Mouse (Mus musculus) hindlimb bud, embryonic 11.5 days (tissue): ENCODE data around the gene B4galt5.

Experiments
- DNase-seq: peaks from one replicate; pipeline ENCODE4 v3.0.0-alpha.2; 2012; ENCODE audit warnings: low read depth, low spot score; ENCODE audit errors: extremely low spot score

The B4galt5 gene

DNA sequence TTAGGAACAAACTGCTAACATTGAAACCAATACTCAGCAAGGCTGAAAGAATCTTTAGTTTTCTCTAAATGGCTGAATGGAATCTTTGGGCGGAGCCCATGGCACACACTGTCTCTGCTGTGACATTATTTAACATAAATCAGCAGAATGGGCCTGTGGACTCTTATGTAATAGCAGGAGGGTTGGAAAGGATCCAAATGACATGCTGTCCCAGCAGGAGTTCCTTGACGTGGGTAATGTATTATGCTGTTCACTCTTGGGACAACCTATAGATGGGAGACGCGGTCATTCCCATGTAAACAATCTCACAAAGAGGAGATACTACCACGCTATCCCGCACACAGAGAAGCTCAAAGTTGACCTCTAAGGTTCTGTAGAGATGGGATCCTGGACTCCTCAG lies 15.5 kb downstream of the B4galt5 start:
- DNase-seq: no peak

- DNase-seq: no peak
These were observed 16.5 kb downstream of the B4galt5 start for GRCm38 (mm10) chr2:167332336-167332987.

- DNase-seq: no peak
These were observed 17.5 kb downstream of the B4galt5 start for GRCm38 (mm10) chr2:167331432-167331921.

GRCm38 (mm10) chr2:167330581-167330980 lies 18.4 kb downstream of the B4galt5 start:
- no peak for DNase-seq

GRCm38 (mm10) chr2:167329478-167330262 lies 19.3 kb downstream of the B4galt5 start:
- DNase-seq: no peak

DNA sequence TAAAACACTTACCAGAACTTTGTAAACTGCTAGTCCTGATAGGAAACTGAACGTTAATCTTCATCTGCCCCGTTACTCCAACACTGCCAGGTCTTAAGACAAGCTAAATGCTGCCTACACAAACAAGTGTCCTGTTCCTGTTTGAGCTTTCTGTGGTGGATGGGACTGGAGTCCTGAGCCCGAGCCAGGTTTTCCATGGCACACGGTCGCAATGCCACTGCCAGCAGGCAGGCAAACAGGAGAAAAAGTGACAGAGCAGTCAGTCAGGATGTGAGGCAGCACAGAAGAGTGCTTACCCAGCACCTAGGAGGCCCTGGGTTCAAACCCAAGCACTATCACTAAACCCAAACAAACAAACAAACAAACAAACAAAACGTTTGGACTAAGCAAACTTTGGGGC lies 20.6 kb downstream of the B4galt5 start:
- no peak for DNase-seq

- DNase-seq: no peak
These were observed 22.4 kb downstream of the B4galt5 start for GRCm38 (mm10) chr2:167326582-167326981.

- DNase-seq: no peak
These were observed 24.6 kb downstream of the B4galt5 start for GRCm38 (mm10) chr2:167324151-167324930.

- no peak for DNase-seq
These were observed 25.9 kb downstream of the B4galt5 start for GRCm38 (mm10) chr2:167323116-167323515.

- no peak for DNase-seq
These were observed 27.6 kb downstream of the B4galt5 start for GRCm38 (mm10) chr2:167321372-167321771.

GRCm38 (mm10) chr2:167318981-167319380 lies 30.0 kb downstream of the B4galt5 start:
- DNase-seq: no peak

GRCm38 (mm10) chr2:167316724-167317187 lies 32.2 kb downstream of the B4galt5 start:
- no peak for DNase-seq

DNA sequence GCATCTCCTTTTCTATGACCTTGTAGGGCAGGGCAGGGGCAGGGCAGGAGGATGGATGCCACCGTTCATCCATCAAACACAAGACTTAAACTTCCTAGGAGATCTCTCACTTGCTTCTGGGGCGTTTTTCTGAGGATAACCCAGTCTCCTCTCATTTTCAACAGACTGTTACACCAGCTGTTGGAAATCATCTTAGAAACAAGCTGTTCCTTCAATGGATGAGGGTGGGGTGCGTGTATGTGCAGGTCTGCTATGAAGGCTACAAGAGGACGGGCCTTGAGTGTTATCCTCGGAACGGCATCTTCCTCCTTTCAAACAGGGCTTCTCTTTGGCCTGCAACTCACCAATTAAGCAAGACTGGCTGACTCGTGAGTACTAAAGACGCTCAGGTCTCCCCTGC lies 34.5 kb downstream of the B4galt5 start:
- DNase-seq: no peak

GRCm38 (mm10) chr2:167313501-167314326 lies 35.3 kb downstream of the B4galt5 start:
- DNase-seq: no peak

DNA sequence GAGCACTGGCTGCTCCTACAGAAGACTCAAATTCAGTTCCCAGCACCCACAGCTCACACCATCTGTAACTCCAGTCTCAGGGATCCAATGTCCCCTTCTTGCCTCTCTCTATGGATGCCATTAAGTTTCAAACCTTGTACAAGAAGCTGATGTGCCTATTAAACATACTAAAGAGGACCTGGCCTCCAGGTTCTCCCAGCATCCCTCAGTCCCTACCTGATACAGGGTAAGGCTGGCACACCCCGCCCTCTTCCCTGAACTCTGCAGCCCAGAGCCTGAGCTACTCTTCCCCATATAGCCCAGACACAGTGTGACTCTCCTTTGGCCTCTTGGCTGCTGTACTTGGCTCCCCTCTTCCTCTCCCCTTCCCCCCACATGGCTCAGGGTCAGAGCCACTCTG lies 38.9 kb downstream of the B4galt5 start:
- no peak for DNase-seq

DNA sequence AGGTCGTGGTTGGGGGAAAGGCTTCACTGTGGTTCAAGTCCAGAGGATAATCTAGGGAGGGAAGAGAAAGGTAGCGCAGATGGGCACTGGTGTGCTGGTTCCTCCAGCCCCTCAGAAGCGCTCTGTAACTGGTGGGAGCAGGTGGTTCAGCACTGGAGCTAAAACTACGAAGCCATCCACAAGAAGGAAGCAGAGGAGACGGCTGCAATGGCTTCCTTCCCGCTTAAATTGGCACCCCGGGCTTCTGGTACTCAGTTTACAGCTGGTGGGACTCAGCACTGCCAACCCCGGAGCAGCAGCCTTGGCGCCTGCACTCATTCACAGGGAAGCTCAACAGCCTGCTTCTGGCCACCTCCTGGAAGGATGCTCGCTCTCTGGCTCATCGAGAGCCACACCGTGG lies 39.7 kb downstream of the B4galt5 start:
- no peak for DNase-seq

- DNase-seq: no peak
These were observed 41.3 kb downstream of the B4galt5 start for GRCm38 (mm10) chr2:167307716-167308115.

GRCm38 (mm10) chr2:167306626-167307541 lies 42.1 kb downstream of the B4galt5 start:
- DNase-seq: no peak

DNA sequence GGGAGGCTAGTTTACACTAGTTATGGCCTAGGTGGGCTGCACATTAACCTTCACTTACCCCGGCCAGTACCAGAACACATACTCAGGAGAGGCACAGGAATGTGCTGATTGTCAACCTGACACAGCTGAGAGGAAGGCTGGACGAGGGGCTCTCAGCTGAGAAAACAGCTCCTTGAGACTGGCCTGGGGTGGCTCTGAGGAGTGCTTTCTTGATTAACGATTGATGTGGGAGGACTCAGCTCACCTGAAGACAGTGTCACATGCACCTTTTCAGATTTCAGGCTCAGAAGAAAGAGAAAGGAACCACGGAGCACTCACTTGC lies 42.7 kb downstream of the B4galt5 start:
- DNase-seq: no peak
